Mouse (Mus musculus): ENCODE results near the gene Ldlrap1.

Ldlrap1 gene

GRCm38 (mm10) chr4:134703835-134704546, 63.8 kb downstream of the Ldlrap1 start, which contains the start of gene Man1c1:
Gene Man1c1 (minus strand): TSS chr4:134704290.
- DNase-seq: peak; percentile 96 to 99

DNA sequence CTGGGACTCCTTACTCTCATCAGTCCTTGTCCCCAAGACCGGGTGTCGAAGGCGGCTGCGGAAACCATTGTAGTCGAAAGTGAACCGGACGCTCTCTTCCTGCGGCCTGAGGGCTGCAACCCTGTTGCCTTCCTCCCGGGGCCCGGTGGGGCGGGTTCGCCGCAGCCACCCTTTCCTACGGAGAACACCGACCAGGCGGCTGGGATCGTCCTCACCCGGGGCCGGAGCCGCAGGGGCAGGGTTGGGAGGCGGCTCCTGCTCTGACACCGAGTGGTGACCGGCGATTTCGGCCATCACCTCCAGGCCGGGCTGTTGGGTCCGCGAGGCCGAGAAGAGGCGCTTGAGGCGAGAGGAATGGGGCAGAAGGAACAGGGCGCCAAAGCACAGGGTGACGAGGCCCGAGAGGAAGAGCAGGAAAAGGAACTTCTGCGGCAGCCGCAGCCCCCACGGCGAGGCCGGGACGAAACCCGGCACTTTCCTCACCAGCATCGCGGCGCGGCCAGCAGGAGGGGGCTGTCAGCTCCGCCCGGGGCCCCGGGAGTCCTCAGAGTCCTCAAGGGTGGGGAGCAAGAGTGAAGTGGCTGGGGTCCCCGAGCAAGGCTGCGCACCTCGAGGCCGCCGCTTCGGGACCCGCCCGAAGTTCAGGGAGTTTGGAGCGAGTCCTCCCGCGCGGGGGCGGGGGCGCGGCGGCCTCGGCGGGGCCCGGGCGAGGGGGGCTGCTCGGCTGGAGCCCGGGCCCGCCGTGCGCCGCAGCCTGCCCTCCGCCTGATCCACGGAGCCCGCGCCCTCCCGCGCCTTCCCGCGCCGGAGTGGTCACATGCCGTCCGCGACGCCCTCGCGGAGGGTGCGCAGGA, 64.6 kb downstream of the Ldlrap1 start:
- peak; percentile 53 to 57 for DNase-seq

- DNase-seq: peak; percentile 84 to 86
These were observed 65.9 kb downstream of the Ldlrap1 start for GRCm38 (mm10) chr4:134701934-134702333.

- DNase-seq: no peak
These were observed 66.9 kb downstream of the Ldlrap1 start for GRCm38 (mm10) chr4:134700911-134701310.

DNA sequence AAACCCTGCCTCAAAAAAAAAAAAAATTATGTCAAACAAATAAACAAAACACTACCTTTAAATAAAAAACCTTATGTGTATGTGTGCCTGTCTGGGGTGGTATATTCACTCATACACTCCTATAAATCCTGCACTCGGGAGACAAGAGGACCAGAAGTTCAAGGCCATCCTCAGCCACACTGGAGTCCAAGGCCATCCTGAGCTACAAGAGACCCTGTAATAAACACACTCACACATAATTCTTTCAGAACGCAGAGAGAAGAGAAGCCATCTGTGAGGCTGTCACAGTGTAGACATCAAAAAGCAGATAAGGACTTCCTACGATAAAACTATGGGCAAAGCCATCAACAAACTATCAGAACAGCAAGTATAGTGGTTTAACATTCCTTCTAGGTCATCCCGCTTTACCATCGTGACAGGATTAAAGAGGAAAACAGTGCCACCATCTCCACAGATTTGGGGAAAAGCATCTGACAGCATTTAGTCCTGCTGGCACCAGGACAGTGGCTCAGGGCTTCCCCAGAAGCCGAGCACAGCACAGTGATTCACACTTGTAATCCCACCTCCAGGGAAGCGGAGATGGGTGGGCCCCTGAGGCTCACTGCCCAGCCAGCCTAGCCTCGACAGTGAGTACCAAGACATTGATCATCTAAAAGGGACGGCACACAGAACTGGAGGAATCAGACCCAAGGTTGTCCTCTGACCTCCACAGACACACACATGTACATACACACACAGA, 74.5 kb downstream of the Ldlrap1 start:
- peak in 1 of 2 experiments; percentile 26 for DNase-seq

DNA sequence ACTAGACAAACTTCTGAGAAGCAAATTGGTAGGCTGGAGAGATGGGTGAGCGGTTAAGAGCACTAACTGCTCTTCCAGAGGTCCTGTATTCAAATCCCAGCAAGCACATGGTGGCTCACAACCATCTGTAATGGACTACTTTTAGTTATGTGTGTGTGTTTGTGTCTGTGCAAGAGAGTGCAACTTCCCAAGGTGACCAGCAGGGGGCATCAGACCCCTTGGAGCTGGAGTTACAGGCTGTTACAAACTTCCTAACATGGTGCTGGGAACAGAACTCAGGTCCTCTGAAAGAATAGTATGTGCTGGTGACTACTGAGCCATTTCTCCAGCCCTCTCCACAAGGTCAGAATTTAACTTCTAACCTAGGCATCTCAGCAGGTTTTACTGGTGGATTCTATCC, 75.4 kb downstream of the Ldlrap1 start:
- no peak for DNase-seq

All from cerebellum, postnatal 36 days (tissue).